Mouse (Mus musculus) Muller cell, postnatal 12 days (primary cell): Measurements from ENCODE around the gene Slc22a15.

ENCODE experiments used
- DNase-seq: peaks from one replicate; pipeline ENCODE4 v3.0.0-alpha.2; 2015; ENCODE audit errors: inconsistent ontology term

Gene Slc22a15

GRCm38 (mm10) chr3:101916525-101916924, 7.7 kb downstream of the Slc22a15 start:
- no peak for DNase-seq

- DNase-seq = no peak
Measured at GRCm38 (mm10) chr3:101915048-101915801, 9.0 kb downstream of the Slc22a15 start.

- DNase-seq = no peak
Measured at GRCm38 (mm10) chr3:101914266-101914665, 10.0 kb downstream of the Slc22a15 start.

- DNase-seq = no peak
Measured at GRCm38 (mm10) chr3:101912041-101912440, 12.2 kb downstream of the Slc22a15 start.

- no peak for DNase-seq
Measured at GRCm38 (mm10) chr3:101907049-101907448, 17.2 kb downstream of the Slc22a15 start.

GRCm38 (mm10) chr3:101904776-101905175, 19.5 kb downstream of the Slc22a15 start:
- DNase-seq = no peak

- DNase-seq = no peak
Measured at GRCm38 (mm10) chr3:101903091-101903490, 21.2 kb downstream of the Slc22a15 start.

GRCm38 (mm10) chr3:101902344-101902743, 21.9 kb downstream of the Slc22a15 start:
- no peak for DNase-seq

- DNase-seq = no peak
Measured at GRCm38 (mm10) chr3:101897377-101897974, 26.8 kb downstream of the Slc22a15 start.

GRCm38 (mm10) chr3:101896893-101897292, 27.4 kb downstream of the Slc22a15 start:
- DNase-seq = peak; percentile 61

- DNase-seq = no peak
Measured at GRCm38 (mm10) chr3:101895376-101895910, 28.8 kb downstream of the Slc22a15 start.

- DNase-seq = peak; percentile 31
Measured at GRCm38 (mm10) chr3:101885591-101885990, 38.7 kb downstream of the Slc22a15 start.

- DNase-seq = no peak
Measured at GRCm38 (mm10) chr3:101885041-101885440, 39.2 kb downstream of the Slc22a15 start.

- DNase-seq = no peak
Measured at GRCm38 (mm10) chr3:101883902-101884301, 40.4 kb downstream of the Slc22a15 start.

GRCm38 (mm10) chr3:101881721-101882120, 42.5 kb downstream of the Slc22a15 start:
- peak; percentile 29 for DNase-seq

GRCm38 (mm10) chr3:101880818-101881217, 43.4 kb downstream of the Slc22a15 start:
- DNase-seq = no peak

GRCm38 (mm10) chr3:101878136-101878535, 46.1 kb downstream of the Slc22a15 start:
- DNase-seq = no peak

GRCm38 (mm10) chr3:101876459-101877285, 47.6 kb downstream of the Slc22a15 start:
- no peak for DNase-seq

- no peak for DNase-seq
Measured at GRCm38 (mm10) chr3:101875258-101875920, 48.9 kb downstream of the Slc22a15 start.

- DNase-seq = no peak
Measured at GRCm38 (mm10) chr3:101873061-101873675, 51.1 kb downstream of the Slc22a15 start.

- DNase-seq = no peak
Measured at GRCm38 (mm10) chr3:101871951-101872350, 52.3 kb downstream of the Slc22a15 start.
